Mouse (Mus musculus) kidney, adult 18-20 months (tissue): ENCODE data around the gene Tsga10ip.
A peak's percentile ranks its signal among the peaks of the same experiment; 100 is the strongest.

Experiments
- DNase-seq: peaks from one replicate; pipeline ENCODE4 v3.0.0; 2021

Tsga10ip gene

GRCm38 (mm10) chr19:5402293-5402692 lies at the start of gene Tsga10ip:
Tsga10ip (minus strand) TSS chr19:5402526.
- no peak for DNase-seq

GRCm38 (mm10) chr19:5451766-5452165 lies 49.4 kb upstream of the Tsga10ip start:
- DNase-seq: no peak

- no peak for DNase-seq
These were observed 47.3 kb upstream of the Tsga10ip start for GRCm38 (mm10) chr19:5449673-5450072.

- DNase-seq: no peak
These were observed 46.2 kb upstream of the Tsga10ip start for GRCm38 (mm10) chr19:5448354-5449150.

GRCm38 (mm10) chr19:5447515-5448353 lies 45.4 kb upstream of the Tsga10ip start, which contains the start of gene Fosl1:
Fosl1 (plus strand) TSS chr19:5447547.
- DNase-seq: peak; percentile 73

- DNase-seq: no peak
These were observed 43.4 kb upstream of the Tsga10ip start for GRCm38 (mm10) chr19:5445747-5446146.

GRCm38 (mm10) chr19:5444954-5445353 lies 42.6 kb upstream of the Tsga10ip start:
- peak; percentile 51 for DNase-seq

- DNase-seq: no peak
These were observed 42.1 kb upstream of the Tsga10ip start for GRCm38 (mm10) chr19:5444371-5444908.

GRCm38 (mm10) chr19:5433951-5434350 lies 31.6 kb upstream of the Tsga10ip start:
- DNase-seq: no peak

- peak; percentile 57 for DNase-seq
These were observed 30.9 kb upstream of the Tsga10ip start for GRCm38 (mm10) chr19:5432992-5433852.

- DNase-seq: no peak
These were observed 29.7 kb upstream of the Tsga10ip start for GRCm38 (mm10) chr19:5431911-5432464.

GRCm38 (mm10) chr19:5430408-5430807 lies 28.1 kb upstream of the Tsga10ip start:
- DNase-seq: no peak

GRCm38 (mm10) chr19:5429806-5430205 lies 27.5 kb upstream of the Tsga10ip start:
- peak; percentile 78 for DNase-seq

- no peak for DNase-seq
These were observed 26.9 kb upstream of the Tsga10ip start for GRCm38 (mm10) chr19:5429219-5429618.

- DNase-seq: no peak
These were observed 25.8 kb upstream of the Tsga10ip start for GRCm38 (mm10) chr19:5428083-5428482.

GRCm38 (mm10) chr19:5426640-5427290 lies 24.4 kb upstream of the Tsga10ip start:
- no peak for DNase-seq

GRCm38 (mm10) chr19:5425906-5426565 lies 23.7 kb upstream of the Tsga10ip start:
- DNase-seq: no peak

- DNase-seq: peak; percentile 93
These were observed 22.7 kb upstream of the Tsga10ip start, which contains the start of the genes Drap1 and AI837181 for GRCm38 (mm10) chr19:5424782-5425741. Drap1 (minus strand) TSS chr19:5424979. AI837181 (plus strand) TSS chr19:5425144.

- DNase-seq: peak; percentile 82
These were observed 21.9 kb upstream of the Tsga10ip start for GRCm38 (mm10) chr19:5424092-5424781.
